Mouse (Mus musculus): ENCODE data around the gene Pde3a. TPM values are rescaled to one million over a fixed set of nuclear protein-coding genes. Genes with fewer than 3 reads are reported as not detected.
A peak's percentile ranks its signal among the peaks of the same experiment; 100 is the strongest.

Pde3a gene
- 8.5 and 9.7 TPM in 2 replicates for polyA plus RNA-seq (2015; fragmentation: Nextera tagmentation; extraction: Ambion mirVana)

DNA sequence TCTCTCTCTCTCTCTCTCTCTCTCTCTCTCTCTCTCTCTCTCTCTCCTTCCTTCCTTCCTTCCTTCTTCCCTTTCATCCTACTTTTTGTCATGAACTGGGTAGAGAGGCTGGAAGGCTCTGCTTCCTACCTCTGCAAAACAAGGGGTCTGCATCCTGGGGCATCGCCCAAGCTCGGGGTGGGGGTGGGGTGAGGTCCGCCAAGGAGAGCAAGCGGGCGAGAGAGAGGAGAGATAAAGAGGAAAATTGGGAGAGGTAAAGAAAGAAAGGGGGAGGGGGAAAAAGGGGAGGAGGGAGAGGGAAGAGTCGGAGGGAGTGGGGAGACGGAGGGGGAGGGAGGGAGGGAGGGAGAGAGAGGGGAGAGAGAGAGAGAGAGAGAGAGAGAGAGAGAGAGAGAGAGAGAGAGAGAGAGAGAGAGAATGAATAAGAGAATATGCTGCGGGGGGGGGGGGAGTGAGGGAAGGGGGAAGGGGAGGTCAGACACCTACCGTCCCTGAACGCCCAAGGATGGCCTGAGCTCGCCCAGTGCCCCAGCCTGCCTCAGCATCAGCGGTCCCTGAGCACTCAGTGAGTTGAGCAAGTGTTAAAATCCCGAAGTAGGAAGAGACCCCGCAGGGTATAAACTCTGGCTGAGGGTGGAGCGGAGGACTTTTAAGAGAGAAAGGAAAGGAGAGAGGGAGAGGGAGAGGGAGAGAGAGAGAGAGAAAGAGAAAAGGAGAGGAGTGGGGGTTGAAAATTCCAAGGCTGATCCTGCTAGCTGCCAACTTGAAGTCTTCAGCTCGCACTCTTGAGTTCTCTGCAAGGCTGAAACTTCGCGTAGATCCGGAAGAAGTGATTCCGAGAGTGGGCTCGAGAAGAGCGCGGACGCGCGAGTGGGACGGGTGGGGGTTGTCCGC lies at the start of gene Pde3a:
TSS of gene Pde3a (plus strand) at position 579 of the 894 bp plus-strand sequence.
- ATAC-seq (ENCODE audit: extremely low read depth, insufficient number of reproducible peaks, low FRiP score, low TSS enrichment): no peak
- H3K27me3 ChIP-seq (replicated peaks): no peaks in the 10 kb centered on the region
- peaks cover 14% of the 10 kb centered on the region; the same call in 1 of the 2 replicates for H3K36me3 ChIP-seq
- peak within 1 kb of the TSS; percentile 91 for H3K9ac ChIP-seq
- WGBS: under 1% methylated on average over 26 of the region's 28 CpGs
- peaks cover 45% of the 10 kb centered on the region for H3K4me1 ChIP-seq
- H3K4me2 ChIP-seq: peak within 1 kb of the TSS; percentile 72
- H3K27ac ChIP-seq (replicated peaks): peak within 1 kb of the TSS; percentile 90
- no peaks in the 10 kb centered on the region for H3K9me3 ChIP-seq
- peak within 1 kb of the TSS; percentile 75 for H3K4me3 ChIP-seq

DNA sequence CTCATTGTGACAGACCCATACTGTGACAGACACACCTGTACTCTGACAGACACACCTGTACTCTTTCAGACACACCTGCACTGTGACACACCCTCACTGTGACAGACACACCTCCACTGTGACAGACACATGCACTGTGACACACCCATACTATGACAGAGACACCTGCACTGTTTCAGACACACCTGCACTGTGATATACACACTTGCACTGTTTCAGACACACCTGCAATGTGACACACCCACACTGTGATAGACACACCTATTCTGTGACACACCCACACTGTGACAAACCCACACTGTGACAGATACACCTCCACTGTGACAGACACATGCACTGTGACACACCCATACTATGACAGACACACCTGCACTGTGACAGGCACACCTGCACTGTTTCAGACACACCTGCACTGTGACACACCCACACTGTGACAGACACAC lies 48.9 kb upstream of the Pde3a start:
- Histone ChIP-seq H3K4me2 (no peak overlapping the region), H3K9ac (no peak overlapping the region), H3K4me3 (no peak overlapping the region), H3K27me3 (replicated peaks) (no peaks in the 10 kb centered on the region), H3K36me3 (no peaks in the 10 kb centered on the region), H3K4me1 (no peaks in the 10 kb centered on the region), H3K27ac (replicated peaks) (no peak overlapping the region), H3K9me3 (no peaks in the 10 kb centered on the region)
- ATAC-seq (ENCODE audit: extremely low read depth, insufficient number of reproducible peaks, low FRiP score, low TSS enrichment): no peak

DNA sequence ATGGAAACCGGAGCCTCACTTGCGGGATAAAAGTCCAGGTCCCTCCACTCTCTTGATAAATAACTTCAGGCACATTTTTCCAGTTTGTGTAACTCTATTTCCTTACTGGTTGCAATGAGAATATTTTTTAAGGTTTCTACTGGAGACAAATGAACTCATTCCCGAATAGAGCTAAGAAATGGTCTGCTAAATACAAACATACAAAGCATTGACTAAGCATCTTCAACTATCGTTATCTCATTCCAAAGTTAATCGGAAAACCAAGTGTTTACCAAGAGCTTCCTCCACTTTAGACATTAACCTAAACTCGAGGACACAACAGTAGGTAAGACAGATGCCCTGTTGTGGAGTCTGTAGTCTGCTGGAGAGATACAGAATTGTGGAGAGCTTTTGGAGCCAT lies 41.5 kb upstream of the Pde3a start:
- no peak overlapping the region for H3K9ac ChIP-seq
- WGBS: 69% methylated on average over 6 of the region's 6 CpGs
- no peaks in the 10 kb centered on the region for H3K9me3 ChIP-seq
- no peak overlapping the region for H3K4me3 ChIP-seq
- no peak overlapping the region for H3K27ac ChIP-seq (replicated peaks)
- H3K4me1 ChIP-seq: no peaks in the 10 kb centered on the region
- ATAC-seq (ENCODE audit: extremely low read depth, insufficient number of reproducible peaks, low FRiP score, low TSS enrichment): no peak
- no peaks in the 10 kb centered on the region for H3K36me3 ChIP-seq
- no peaks in the 10 kb centered on the region for H3K27me3 ChIP-seq (replicated peaks)
- no peak overlapping the region for H3K4me2 ChIP-seq

DNA sequence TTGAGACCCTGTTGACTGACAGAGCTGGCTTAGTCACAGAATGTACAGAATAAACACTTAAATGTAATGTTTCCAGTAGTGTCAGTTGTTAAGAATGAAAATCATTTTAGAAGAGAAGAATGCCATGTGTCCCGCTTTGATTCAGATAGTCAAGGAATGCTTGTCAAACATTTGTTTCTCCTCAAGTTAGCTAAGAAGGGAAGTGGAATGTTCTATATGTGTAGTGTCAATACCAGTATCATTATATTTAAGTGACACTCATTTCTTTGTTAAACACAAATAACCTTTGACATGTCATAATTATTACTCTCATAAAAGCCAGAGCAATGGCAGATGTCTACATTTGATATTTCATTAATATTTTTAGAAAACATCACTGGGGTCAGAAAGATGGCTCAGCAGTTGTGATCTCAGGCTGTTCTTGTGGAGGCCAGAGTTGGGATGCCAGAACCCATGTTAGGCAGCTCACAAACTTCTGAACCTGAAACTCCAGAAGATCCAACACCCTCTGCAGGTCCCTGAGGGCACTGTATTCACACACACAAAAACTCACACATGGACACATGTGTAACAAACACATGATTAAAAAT lies 40.7 kb upstream of the Pde3a start:
- H3K9me3 ChIP-seq: no peaks in the 10 kb centered on the region
- no peak overlapping the region for H3K27ac ChIP-seq (replicated peaks)
- no peak overlapping the region for H3K9ac ChIP-seq
- no peaks in the 10 kb centered on the region for H3K27me3 ChIP-seq (replicated peaks)
- H3K4me2 ChIP-seq: no peak overlapping the region
- H3K36me3 ChIP-seq: no peaks in the 10 kb centered on the region
- ATAC-seq (ENCODE audit: extremely low read depth, insufficient number of reproducible peaks, low FRiP score, low TSS enrichment): no peak
- no peaks in the 10 kb centered on the region for H3K4me1 ChIP-seq
- H3K4me3 ChIP-seq: no peak overlapping the region
- WGBS: 61% methylated on average over 1 of the region's 1 CpGs

DNA sequence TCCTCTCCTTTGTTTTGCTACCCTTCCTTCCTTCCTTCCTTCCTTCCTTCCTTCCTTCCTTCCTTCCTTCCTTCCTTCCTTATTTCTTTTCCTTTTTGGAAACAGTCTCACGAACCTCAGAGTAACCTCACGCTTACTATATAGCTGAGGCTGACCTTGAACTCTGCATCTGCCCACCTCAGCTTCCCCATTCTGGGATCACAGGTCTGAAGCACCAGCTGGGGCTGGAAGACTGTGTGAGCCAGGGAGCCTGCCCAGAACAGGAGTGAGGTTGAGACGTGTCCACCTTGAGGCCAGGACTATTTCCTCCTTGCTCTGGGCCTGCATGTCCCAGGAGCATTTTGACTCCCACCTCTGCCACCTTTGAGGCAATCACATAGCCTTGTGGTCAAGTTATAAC lies 39.0 kb upstream of the Pde3a start:
- WGBS: 75% methylated on average over 3 of the region's 3 CpGs
- no peak overlapping the region for H3K4me3 ChIP-seq
- H3K9me3 ChIP-seq: no peaks in the 10 kb centered on the region
- no peak overlapping the region for H3K4me2 ChIP-seq
- no peak overlapping the region for H3K9ac ChIP-seq
- no peaks in the 10 kb centered on the region for H3K27me3 ChIP-seq (replicated peaks)
- no peaks in the 10 kb centered on the region for H3K36me3 ChIP-seq
- H3K27ac ChIP-seq (replicated peaks): no peak overlapping the region
- no peak for ATAC-seq (ENCODE audit: extremely low read depth, insufficient number of reproducible peaks, low FRiP score, low TSS enrichment)
- no peaks in the 10 kb centered on the region for H3K4me1 ChIP-seq

DNA sequence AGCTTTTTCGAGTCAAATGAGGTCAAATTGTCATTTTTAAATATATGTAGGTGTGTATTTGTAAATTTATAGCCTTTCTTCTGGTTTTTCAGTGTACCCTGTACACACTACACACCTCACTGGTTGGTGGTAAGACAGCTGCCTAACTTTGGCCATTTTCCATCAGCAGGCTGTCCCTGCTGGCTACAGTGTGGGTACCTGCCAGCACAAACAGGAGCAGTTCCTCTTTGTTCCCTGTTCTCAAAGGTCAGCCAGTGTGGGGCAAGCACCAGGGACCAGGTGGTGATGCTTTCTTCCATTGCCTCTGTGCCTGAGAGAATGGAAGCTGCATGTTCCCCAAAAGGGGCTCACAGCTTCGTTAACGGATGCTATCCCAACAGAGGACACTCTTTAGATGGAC lies 28.0 kb upstream of the Pde3a start:
- Histone ChIP-seq H3K9me3 (no peaks in the 10 kb centered on the region), H3K36me3 (no peaks in the 10 kb centered on the region), H3K27ac (replicated peaks) (no peak overlapping the region), H3K27me3 (replicated peaks) (no peaks in the 10 kb centered on the region), H3K4me1 (no peaks in the 10 kb centered on the region), H3K9ac (no peak overlapping the region), H3K4me2 (no peak overlapping the region), H3K4me3 (no peak overlapping the region)
- no peak for ATAC-seq (ENCODE audit: extremely low read depth, insufficient number of reproducible peaks, low FRiP score, low TSS enrichment)
- 58% methylated on average over 3 of the region's 3 CpGs for WGBS

DNA sequence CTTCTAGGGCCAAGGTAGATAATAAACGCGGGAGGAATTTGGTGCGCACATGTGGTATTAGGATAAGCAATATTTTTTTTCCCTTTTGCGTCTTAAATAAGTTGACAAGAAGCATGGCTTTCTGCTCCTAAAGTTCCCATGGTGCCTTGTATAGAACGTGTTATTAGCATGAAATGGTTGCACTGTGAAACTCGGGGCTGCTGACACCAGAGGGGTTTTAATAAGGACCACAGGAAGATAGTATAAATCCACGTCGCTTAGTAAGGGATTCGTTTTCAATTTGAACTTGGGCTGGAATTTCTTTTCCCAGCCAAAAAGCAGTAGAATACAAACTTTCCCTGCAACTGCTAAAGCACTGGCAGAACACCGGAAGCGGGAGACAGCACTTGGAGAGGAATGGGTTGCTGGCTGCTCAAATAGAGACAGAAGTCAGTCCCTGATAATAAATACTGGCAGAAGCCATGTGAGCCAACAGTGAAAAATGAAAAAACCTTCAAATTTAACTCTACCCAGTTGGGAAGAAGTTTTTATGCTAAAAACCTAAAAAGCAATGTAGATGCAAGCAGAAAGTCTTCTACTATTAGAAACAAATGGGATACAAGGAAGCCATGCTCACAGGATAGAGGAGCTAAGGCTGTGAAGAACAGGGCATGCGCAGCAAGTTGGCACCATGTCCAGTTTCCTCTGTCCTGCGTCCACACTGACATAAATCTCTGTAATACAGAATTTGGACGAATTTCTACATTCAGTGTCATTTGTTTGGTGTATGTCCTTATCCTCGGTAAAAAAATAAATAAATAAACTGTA lies 22.0 kb upstream of the Pde3a start:
- H3K27ac ChIP-seq (replicated peaks): no peak overlapping the region
- no peak for ATAC-seq (ENCODE audit: extremely low read depth, insufficient number of reproducible peaks, low FRiP score, low TSS enrichment)
- no peak overlapping the region for H3K9ac ChIP-seq
- H3K4me2 ChIP-seq: no peak overlapping the region
- H3K36me3 ChIP-seq: no peaks in the 10 kb centered on the region
- H3K27me3 ChIP-seq (replicated peaks): no peaks in the 10 kb centered on the region
- no peak overlapping the region for H3K4me3 ChIP-seq
- no peaks in the 10 kb centered on the region for H3K9me3 ChIP-seq
- no peaks in the 10 kb centered on the region for H3K4me1 ChIP-seq
- 70% methylated on average over 15 of the region's 15 CpGs for WGBS

DNA sequence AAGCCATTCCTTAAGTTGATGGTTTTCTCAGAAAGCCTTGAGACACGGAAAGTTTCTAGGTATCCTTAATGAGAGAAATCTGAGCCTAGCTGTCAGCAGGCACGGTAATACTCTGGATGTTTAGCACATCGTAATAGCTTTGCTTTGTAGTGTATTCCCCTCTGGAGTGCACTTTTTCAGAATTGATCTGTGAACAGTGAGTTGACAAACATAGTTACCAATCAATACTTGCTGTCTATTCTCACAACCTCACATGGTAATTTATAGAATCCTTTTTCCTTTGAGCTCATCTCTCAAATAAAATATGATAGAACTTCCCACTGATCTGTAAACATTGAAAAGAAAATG lies 21.4 kb upstream of the Pde3a start:
- Histone ChIP-seq H3K27ac (replicated peaks) (no peak overlapping the region), H3K36me3 (no peaks in the 10 kb centered on the region), H3K27me3 (replicated peaks) (no peaks in the 10 kb centered on the region), H3K9me3 (no peaks in the 10 kb centered on the region), H3K4me3 (no peak overlapping the region), H3K4me1 (no peaks in the 10 kb centered on the region), H3K4me2 (no peak overlapping the region), H3K9ac (no peak overlapping the region)
- ATAC-seq (ENCODE audit: extremely low read depth, insufficient number of reproducible peaks, low FRiP score, low TSS enrichment): no peak
- 63% methylated on average over 3 of the region's 3 CpGs for WGBS

DNA sequence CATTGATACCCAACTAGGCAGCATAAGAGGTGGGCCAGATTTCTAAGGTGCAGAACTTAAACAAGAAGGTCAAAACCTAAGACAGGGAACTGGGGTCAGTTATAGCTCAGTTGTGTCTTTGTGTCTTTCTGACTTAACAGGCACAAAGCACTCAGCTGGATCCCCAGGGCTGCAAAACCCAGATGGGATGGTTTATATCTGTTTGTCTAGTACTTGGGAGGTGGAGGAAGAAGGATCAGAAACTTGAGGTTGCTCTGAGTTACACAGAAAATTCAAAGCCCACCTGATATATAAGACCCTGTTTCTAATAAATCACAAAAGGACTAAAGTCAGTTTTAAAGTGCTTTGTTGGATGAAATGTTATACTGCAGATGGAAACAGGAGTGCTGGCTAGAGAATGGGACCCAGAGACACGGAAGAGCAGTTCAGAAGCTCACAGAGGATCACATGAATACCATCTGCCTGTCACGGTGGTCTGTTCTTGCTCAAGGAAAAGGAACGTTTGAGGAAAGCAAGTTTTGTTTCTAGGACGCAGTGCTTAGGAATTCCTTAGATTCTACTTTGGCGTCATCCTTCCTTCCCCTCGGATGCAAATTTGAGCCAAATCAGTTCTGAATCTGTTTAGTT lies 16.2 kb upstream of the Pde3a start:
- WGBS: 38% methylated on average over 6 of the region's 6 CpGs
- no peak overlapping the region for H3K9ac ChIP-seq
- no peak overlapping the region for H3K27ac ChIP-seq (replicated peaks)
- no peak overlapping the region for H3K4me3 ChIP-seq
- no peaks in the 10 kb centered on the region for H3K4me1 ChIP-seq
- H3K4me2 ChIP-seq: no peak overlapping the region
- H3K27me3 ChIP-seq (replicated peaks): no peaks in the 10 kb centered on the region
- H3K9me3 ChIP-seq: no peaks in the 10 kb centered on the region
- ATAC-seq (ENCODE audit: extremely low read depth, insufficient number of reproducible peaks, low FRiP score, low TSS enrichment): no peak
- H3K36me3 ChIP-seq: no peaks in the 10 kb centered on the region

DNA sequence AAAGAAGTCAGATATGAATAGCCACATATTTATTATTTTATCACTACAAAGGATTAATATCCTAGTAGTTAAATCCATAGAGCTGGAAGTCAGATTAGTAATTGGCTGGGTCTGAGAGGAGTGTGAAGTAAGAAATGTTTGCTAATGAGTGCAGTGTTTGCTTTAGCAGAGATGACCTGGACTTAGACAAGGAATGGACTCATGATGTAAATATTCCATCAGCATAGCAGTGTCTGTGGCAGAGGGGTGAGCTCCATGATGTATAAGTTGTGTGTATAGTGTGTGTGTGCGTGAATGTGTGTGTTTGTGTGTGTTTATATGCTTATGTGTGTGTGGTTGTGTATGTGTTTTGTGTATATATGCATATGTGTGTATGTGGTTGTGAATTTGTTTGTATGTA lies 7.3 kb upstream of the Pde3a start:
- Histone ChIP-seq H3K27ac (replicated peaks) (no peak overlapping the region), H3K27me3 (replicated peaks) (no peaks in the 10 kb centered on the region), H3K9me3 (no peaks in the 10 kb centered on the region), H3K9ac (no peak overlapping the region), H3K4me2 (no peak overlapping the region), H3K36me3 (peaks cover 8% of the 10 kb centered on the region; the same call in 1 of the 2 replicates), H3K4me1 (no peaks in the 10 kb centered on the region), H3K4me3 (no peak overlapping the region)
- 87% methylated on average over 1 of the region's 1 CpGs for WGBS
- no peak for ATAC-seq (ENCODE audit: extremely low read depth, insufficient number of reproducible peaks, low FRiP score, low TSS enrichment)

DNA sequence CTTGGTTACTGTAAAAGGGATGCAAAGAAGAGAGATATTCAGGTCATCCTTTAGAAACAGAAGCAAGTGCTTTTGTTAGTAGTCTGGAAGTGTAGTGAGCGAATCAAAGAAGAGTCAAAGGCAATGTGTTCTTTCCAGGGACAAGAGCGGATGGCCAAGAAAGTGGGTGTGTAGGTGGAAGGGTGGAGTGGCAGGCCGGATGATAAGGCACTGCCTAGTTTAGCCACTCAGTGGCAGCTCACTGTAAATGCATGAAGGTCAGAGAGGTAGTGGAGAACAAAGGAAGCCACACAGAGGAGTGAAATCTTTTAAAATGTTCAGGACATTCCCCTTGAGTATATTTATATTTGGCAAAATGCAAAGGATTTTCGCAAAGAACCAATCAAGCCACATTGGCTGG lies 4.0 kb upstream of the Pde3a start:
- H3K4me1 ChIP-seq: peaks cover 12% of the 10 kb centered on the region
- ATAC-seq (ENCODE audit: extremely low read depth, insufficient number of reproducible peaks, low FRiP score, low TSS enrichment): no peak
- WGBS: 62% methylated on average over 4 of the region's 4 CpGs
- peaks cover 14% of the 10 kb centered on the region; the same call in 1 of the 2 replicates for H3K36me3 ChIP-seq
- H3K9me3 ChIP-seq: no peaks in the 10 kb centered on the region
- H3K9ac ChIP-seq: no peak overlapping the region
- H3K27me3 ChIP-seq (replicated peaks): no peaks in the 10 kb centered on the region
- no peak overlapping the region for H3K27ac ChIP-seq (replicated peaks)
- H3K4me3 ChIP-seq: no peak overlapping the region
- H3K4me2 ChIP-seq: no peak overlapping the region

Measured in heart, embryonic 13.5 days (tissue).